Mouse (Mus musculus): Measurements from ENCODE around the gene Rnaset2a. TPM values are rescaled to one million over a fixed set of nuclear protein-coding genes. Genes with fewer than 3 reads are reported as not detected.
"Not testable (repeated sequence)": the region's sequence is repeated elsewhere in the genome, so short reads cannot be mapped to it uniquely, and the experiment has no call there.

Gene Rnaset2a
- polyA plus RNA-seq (2016; fragmentation: Nextera tagmentation; extraction: Ambion mirVana), result 12.9 and 14.9 TPM in 2 replicates

DNA sequence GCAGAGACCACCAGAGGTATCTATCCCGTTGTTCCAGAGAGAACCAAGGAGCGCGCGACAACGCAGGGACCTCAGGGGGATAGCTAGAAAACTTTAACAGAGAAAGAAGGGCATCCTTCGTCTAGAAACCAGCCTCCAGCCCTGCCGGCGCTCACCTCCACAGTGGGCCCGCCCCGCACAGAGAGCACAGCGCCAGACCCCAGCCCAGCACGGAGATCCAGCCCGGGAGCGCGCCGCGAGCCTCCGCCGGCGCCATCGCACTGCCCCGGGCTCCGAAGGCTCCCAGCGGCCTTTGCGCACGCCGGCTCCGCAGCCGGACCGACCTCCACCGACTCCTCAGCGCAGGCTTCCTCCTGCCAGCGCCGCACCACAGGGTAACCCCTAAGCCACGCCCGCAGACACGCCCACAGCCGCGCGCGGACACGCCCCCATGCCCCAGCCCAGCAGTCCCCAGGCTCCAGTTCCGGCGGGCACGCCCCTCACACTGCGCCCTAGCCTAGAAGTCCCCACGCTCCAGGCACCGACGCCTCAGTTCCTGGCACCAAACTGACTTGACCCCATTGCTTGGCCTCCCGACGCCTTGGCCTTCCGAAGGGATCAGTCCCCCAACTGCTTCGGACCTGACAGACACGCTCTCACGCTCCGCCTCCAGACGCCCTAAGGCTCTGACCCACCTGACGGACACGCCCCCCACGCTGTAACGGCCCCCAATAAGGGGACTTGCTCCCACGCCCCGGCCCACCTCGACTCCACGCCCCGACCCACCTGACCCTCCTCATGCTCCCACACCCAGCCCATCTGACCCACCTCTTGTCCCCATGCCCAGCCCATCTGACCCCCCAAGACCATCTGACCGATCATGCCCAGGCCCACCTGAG, at the start of gene Rnaset2a, which contains the start of gene Gm49673:
TSS of gene Rnaset2a (minus strand) at position 659 of the 878 bp plus-strand sequence.
TSS of gene Gm49673 (minus strand) at position 350 of the 878 bp plus-strand sequence.
- not testable (repeated sequence) for H3K9me3 ChIP-seq; H3K27me3 ChIP-seq; H3K4me1 ChIP-seq; H3K27ac ChIP-seq (replicated peaks); H3K36me3 ChIP-seq
- H3K4me2 ChIP-seq (replicated peaks), result peak within 1 kb of the TSS; percentile 56
- peak within 1 kb of the TSS; percentile 63 for H3K9ac ChIP-seq (replicated peaks)
- ATAC-seq (ENCODE audit: low FRiP score, low read depth), result peak; percentile 98
- H3K4me3 ChIP-seq, result peak within 1 kb of the TSS; percentile 52
- WGBS, result 1% methylated on average over 51 of the region's 67 CpGs

DNA sequence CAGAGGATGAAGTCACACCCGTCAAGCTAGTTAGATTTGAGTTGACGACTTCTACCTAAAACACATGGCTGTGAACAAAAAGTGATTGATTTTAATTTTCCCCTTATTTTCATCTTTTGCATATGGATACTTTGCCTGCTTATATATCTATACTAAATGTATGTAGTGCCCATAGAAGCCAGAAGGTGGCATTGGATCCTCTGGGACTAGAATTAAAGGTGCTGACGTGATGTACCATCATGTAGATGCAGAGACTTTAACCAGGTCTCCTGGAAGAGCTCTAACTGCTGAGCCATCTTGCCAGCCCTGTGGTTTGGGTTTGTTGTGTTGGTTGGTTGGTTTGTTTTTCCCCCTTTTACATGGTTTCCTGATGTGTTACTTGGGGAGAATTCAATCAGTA, 49.8 kb upstream of the Rnaset2a start:
- Histone ChIP-seq H3K36me3 (peaks cover 28% of the 10 kb centered on the region), H3K9ac (replicated peaks) (no peak overlapping the region), H3K4me2 (replicated peaks) (no peak overlapping the region), H3K27me3 (no peaks in the 10 kb centered on the region), H3K4me1 (no peaks in the 10 kb centered on the region), H3K27ac (replicated peaks) (no peak overlapping the region), H3K4me3 (no peak overlapping the region), H3K9me3 (no peaks in the 10 kb centered on the region)
- WGBS, result 74% methylated on average over 3 of the region's 3 CpGs
- no peak for ATAC-seq (ENCODE audit: low FRiP score, low read depth)

DNA sequence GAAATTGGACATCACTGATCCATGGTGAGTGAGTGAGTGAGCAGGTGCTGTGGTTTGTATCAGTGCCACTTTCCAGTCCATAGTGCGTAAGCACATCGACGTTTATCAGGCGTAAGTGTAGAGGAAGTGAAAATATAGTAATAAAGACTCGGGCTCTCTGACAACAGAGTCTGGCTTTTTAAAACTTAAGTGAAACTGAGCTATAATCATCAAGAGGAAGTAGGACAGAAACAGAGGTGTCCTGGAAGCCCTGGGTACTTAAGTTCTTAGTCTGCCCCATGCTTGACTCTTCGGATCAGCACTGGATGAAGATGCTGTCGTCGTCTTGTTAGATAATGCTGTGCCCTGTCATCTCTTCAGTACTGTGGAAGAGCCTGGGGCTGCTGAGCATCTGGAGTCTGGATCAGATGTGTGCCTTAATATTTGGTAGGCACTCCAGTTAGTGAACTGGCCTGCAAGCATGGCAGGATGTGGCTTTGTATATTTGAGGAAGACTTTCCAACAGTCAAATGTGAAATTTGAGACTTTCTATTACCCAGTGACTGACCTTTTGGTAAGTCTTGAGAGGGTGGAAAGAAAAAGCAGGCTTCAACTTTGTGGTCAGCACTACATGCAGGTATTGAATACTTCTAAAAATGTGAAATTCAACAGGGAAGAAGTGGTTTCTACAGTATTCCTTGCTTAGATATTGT, 47.9 kb upstream of the Rnaset2a start:
- WGBS, result 96% methylated on average over 8 of the region's 8 CpGs

DNA sequence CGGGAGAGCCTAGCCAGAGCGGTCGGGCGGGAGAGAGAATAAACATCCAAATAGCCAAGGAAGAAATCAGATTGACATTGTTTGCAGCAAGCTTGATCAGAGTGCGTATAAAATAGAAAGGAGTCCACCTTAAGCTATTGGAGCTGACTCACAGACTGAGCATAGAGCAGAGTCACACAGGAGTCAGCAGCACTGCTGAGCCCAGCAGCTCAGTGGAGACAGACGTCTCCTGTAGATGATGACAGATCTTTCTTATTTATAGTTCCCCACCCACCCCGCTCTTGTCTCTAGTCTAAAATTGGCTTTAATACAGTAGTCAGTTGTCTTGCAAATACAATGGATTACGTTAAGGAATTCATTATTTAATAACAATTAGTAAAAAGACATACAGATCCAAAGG, 45.8 kb upstream of the Rnaset2a start:
- Histone ChIP-seq H3K27me3 (no peaks in the 10 kb centered on the region), H3K4me3 (no peak overlapping the region), H3K27ac (replicated peaks) (no peak overlapping the region), H3K9me3 (no peaks in the 10 kb centered on the region), H3K4me2 (replicated peaks) (no peak overlapping the region), H3K4me1 (no peaks in the 10 kb centered on the region), H3K36me3 (peaks cover 58% of the 10 kb centered on the region), H3K9ac (replicated peaks) (no peak overlapping the region)
- 95% methylated on average over 8 of the region's 8 CpGs for WGBS
- ATAC-seq (ENCODE audit: low FRiP score, low read depth), result no peak

More for the DNA sequence above, 47.9 kb upstream of the Rnaset2a start:
- H3K4me3 ChIP-seq, result no peak overlapping the region
- no peak overlapping the region for H3K27ac ChIP-seq (replicated peaks)
- no peaks in the 10 kb centered on the region for H3K9me3 ChIP-seq
- H3K4me1 ChIP-seq, result no peaks in the 10 kb centered on the region
- no peaks in the 10 kb centered on the region for H3K27me3 ChIP-seq
- H3K4me2 ChIP-seq (replicated peaks), result no peak overlapping the region
- H3K9ac ChIP-seq (replicated peaks), result no peak overlapping the region
- no peak for ATAC-seq (ENCODE audit: low FRiP score, low read depth)
- H3K36me3 ChIP-seq, result peaks cover 39% of the 10 kb centered on the region

DNA sequence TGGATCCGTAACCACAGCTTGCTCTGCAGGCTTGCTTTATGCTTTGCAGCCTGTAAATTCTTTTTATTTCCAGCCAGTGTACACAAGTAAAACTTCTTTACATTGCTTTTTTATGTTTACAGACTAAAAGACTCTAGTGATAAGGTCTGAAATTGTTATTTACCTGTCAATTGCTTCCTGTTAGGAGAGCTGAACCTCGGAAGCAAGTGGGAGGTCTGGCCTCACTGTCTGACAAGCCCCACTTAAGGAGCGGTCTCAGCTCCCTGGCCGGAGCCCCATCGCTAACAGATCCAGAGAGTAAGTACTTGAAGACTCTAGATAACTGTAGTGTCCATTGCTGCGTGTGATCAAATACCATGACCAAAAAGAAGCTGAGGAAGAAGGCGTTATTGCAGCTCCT, 36.3 kb upstream of the Rnaset2a start:
- no peaks in the 10 kb centered on the region for H3K27me3 ChIP-seq
- no peak overlapping the region for H3K27ac ChIP-seq (replicated peaks)
- no peaks in the 10 kb centered on the region for H3K9me3 ChIP-seq
- H3K36me3 ChIP-seq, result peaks cover 72% of the 10 kb centered on the region
- no peak overlapping the region for H3K9ac ChIP-seq (replicated peaks)
- ATAC-seq (ENCODE audit: low FRiP score, low read depth), result no peak
- no peaks in the 10 kb centered on the region for H3K4me1 ChIP-seq
- H3K4me3 ChIP-seq, result no peak overlapping the region
- H3K4me2 ChIP-seq (replicated peaks), result no peak overlapping the region
- 93% methylated on average over 7 of the region's 7 CpGs for WGBS

DNA sequence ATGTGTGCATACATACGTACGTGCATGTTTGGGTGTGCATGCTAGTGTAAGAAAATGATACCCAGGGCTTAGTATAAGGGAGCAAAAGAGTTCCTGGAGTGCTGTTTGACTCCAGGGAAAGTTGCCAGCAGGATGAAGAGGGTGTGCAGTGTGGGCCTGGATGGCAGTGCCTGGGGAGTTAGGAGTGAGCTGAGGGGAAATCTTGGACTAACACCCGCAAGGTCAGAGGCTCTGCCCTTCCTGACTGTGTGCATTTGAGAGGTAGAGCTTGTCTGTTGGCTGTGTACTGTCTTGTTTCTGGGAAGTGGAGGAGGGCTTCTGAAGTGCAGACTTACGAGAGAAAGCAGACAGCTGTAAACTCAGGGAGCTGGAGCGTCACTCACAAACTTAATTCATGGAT, 35.9 kb upstream of the Rnaset2a start:
- Histone ChIP-seq H3K4me3 (no peak overlapping the region), H3K36me3 (peaks cover 70% of the 10 kb centered on the region), H3K9ac (replicated peaks) (no peak overlapping the region), H3K4me2 (replicated peaks) (no peak overlapping the region), H3K27ac (replicated peaks) (no peak overlapping the region), H3K9me3 (no peaks in the 10 kb centered on the region), H3K27me3 (no peaks in the 10 kb centered on the region), H3K4me1 (no peaks in the 10 kb centered on the region)
- ATAC-seq (ENCODE audit: low FRiP score, low read depth), result no peak
- 96% methylated on average over 5 of the region's 5 CpGs for WGBS

DNA sequence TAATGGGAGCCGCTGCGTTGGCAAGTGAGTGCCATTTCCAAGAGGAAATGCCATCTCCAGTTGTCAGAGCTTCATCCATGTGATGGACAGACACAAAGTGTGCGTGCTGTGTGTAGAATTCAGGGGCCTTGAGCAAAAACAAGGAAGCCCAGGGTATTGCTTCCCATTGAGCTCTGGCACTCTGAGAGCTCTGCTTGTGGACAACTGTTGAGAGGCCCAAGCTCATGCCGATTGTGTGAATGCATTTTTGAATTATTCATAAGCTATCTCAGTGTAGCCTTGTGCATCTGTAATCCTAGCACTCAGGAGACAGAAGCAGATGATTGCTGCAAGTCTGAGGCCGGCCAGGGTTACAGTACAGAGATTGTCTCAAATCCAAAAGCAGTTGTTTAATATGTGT, 29.2 kb upstream of the Rnaset2a start:
- Histone ChIP-seq H3K36me3 (peaks cover 65% of the 10 kb centered on the region), H3K4me1 (peaks cover 7% of the 10 kb centered on the region), H3K9ac (replicated peaks) (no peak overlapping the region), H3K27ac (replicated peaks) (peak overlapping the region; percentile 50; the same call in 1 of the 2 replicates), H3K4me2 (replicated peaks) (no peak overlapping the region), H3K27me3 (no peaks in the 10 kb centered on the region), H3K4me3 (no peak overlapping the region), H3K9me3 (no peaks in the 10 kb centered on the region)
- 0 out of 2 replicates have a peak, but pooled peaks have one; percentile 44 for ATAC-seq (ENCODE audit: low FRiP score, low read depth)
- 52% methylated on average over 5 of the region's 5 CpGs for WGBS

DNA sequence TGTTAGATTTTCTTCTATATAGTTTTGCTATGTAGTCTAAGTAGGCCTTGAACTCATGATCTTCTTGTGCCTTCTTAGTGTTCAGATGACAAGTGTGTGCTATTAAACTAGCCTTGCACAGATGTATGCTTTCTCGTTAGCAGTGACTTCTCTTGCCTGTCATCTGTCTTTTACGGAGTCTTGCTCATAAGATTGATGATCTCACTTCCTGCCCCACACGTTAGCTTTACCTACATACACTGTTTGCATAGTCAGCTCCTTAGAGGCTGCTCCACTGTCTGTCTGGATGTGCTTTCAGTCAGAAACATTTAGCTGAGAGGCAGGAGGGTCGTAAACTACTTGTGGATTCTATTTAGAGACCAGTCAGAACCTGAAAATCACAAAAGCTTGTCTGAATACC, 23.2 kb upstream of the Rnaset2a start:
- 85% methylated on average over 4 of the region's 4 CpGs for WGBS
- Histone ChIP-seq H3K36me3 (peaks cover 63% of the 10 kb centered on the region), H3K27me3 (no peaks in the 10 kb centered on the region), H3K4me3 (no peak overlapping the region), H3K4me2 (replicated peaks) (no peak overlapping the region), H3K4me1 (no peaks in the 10 kb centered on the region), H3K27ac (replicated peaks) (no peak overlapping the region), H3K9me3 (no peaks in the 10 kb centered on the region), H3K9ac (replicated peaks) (no peak overlapping the region)
- ATAC-seq (ENCODE audit: low FRiP score, low read depth), result no peak

DNA sequence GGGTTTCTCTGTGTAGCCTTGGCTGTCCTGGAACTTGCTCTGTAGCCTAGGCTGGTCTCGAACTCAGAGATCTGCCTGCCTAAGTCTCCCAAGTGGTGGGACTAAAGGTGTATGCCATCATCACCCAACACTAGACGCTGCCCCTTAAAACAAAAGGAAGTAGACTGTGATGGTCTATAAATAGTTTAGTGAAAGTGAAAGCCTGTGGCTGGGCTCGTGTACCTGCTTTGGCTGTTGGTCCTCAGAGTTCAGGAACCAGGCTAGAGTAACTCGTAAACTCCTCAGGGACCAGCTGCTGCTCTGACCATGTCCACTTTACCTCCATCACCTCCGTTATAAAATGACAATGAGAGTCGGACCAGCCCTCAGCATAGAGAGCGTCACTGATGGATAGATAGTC, 22.4 kb upstream of the Rnaset2a start:
- no peak overlapping the region for H3K4me3 ChIP-seq
- no peak for ATAC-seq (ENCODE audit: low FRiP score, low read depth)
- H3K9me3 ChIP-seq, result no peaks in the 10 kb centered on the region
- H3K36me3 ChIP-seq, result peaks cover 55% of the 10 kb centered on the region
- H3K4me2 ChIP-seq (replicated peaks), result no peak overlapping the region
- no peaks in the 10 kb centered on the region for H3K27me3 ChIP-seq
- no peak overlapping the region for H3K9ac ChIP-seq (replicated peaks)
- H3K27ac ChIP-seq (replicated peaks), result no peak overlapping the region
- WGBS, result 94% methylated on average over 7 of the region's 7 CpGs
- H3K4me1 ChIP-seq, result no peaks in the 10 kb centered on the region

DNA sequence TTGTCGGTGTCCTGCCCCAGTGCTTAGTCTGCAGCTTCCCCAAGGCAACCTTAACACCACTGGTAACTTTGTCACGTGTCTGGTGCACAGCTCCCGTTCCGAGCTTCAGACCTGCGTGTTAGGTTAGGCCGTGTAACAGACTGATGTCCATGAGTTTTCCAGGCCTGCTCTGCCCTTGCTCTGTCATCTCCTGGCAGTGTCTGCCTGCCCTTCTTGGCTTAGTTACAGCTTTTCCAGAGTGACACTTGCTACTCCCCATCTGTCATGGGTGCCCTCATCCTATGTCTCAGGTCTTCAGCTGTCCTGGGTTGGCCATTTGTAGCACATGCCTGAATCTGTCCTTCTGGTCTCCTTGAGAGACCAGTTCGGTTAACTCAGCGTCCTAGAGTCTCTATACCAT, 19.5 kb upstream of the Rnaset2a start:
- H3K4me3 ChIP-seq; H3K27ac ChIP-seq (replicated peaks); H3K9ac ChIP-seq (replicated peaks); H3K4me2 ChIP-seq (replicated peaks); H3K4me1 ChIP-seq; H3K9me3 ChIP-seq; H3K27me3 ChIP-seq; ATAC-seq (ENCODE audit: low FRiP score, low read depth): not testable (repeated sequence)
- H3K36me3 ChIP-seq, result peaks cover 30% of the 10 kb centered on the region
- WGBS, result 94% methylated on average over 7 of the region's 8 CpGs

DNA sequence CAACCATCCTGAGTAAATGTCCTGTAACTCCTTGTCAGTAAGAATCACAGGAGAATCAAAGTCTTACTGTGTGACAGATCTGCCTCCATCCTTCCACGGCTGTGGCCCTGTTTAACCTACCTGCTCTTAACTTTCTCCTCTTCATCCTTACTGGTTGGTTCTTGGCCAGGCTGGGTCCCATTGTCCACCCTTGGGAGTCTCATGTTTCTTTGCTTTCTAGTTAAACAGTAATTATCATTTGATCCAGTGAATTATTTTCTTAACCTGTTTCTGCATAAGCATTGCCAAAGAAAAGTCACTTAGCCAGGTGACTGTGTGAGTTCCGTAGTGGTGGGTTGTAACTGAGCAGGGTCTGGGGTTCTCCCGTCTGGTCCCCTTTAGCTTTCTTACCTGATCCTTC, 18.6 kb upstream of the Rnaset2a start:
- not testable (repeated sequence) for ATAC-seq (ENCODE audit: low FRiP score, low read depth); H3K27ac ChIP-seq (replicated peaks); H3K9ac ChIP-seq (replicated peaks); H3K27me3 ChIP-seq; H3K4me1 ChIP-seq; H3K9me3 ChIP-seq
- H3K4me2 ChIP-seq (replicated peaks), result peak overlapping the region; percentile 49
- H3K4me3 ChIP-seq, result peak overlapping the region; percentile 54
- 57% methylated on average over 2 of the region's 3 CpGs for WGBS
- H3K36me3 ChIP-seq, result peaks cover 23% of the 10 kb centered on the region

DNA sequence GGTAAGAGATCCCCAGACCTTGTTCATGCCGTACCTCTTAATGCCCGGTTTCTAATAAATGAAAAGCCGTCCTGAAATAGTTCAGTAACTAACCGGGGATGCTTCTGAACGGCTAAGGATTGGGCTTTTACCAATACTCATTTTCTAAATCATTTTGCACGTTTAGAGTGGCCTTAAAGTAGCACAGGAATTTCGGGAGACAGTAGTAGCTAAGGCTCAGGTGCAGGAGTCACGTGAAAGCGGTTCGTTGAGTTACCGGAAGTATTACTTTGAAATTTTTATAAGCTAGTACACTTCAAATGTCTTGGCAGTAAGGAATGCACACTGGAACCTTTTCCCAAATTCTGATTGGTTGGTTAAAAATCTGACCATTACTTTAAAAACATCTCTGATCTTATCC, 18.1 kb upstream of the Rnaset2a start:
- Histone ChIP-seq H3K4me2 (replicated peaks) (peak overlapping the region; percentile 49), H3K36me3 (peaks cover 20% of the 10 kb centered on the region), H3K4me3 (peak overlapping the region; percentile 54), H3K9ac (replicated peaks) (peak overlapping the region; percentile 60; the same call in 1 of the 2 replicates)
- not testable (repeated sequence) for ATAC-seq (ENCODE audit: low FRiP score, low read depth); H3K9me3 ChIP-seq; H3K4me1 ChIP-seq; H3K27me3 ChIP-seq; H3K27ac ChIP-seq (replicated peaks)
- under 1% methylated on average over 11 of the region's 11 CpGs for WGBS

Data from midbrain, embryonic 12.5 days (tissue).